16 mouse cellular contexts compared by ENCODE assay signal in the genomic region with DNA sequence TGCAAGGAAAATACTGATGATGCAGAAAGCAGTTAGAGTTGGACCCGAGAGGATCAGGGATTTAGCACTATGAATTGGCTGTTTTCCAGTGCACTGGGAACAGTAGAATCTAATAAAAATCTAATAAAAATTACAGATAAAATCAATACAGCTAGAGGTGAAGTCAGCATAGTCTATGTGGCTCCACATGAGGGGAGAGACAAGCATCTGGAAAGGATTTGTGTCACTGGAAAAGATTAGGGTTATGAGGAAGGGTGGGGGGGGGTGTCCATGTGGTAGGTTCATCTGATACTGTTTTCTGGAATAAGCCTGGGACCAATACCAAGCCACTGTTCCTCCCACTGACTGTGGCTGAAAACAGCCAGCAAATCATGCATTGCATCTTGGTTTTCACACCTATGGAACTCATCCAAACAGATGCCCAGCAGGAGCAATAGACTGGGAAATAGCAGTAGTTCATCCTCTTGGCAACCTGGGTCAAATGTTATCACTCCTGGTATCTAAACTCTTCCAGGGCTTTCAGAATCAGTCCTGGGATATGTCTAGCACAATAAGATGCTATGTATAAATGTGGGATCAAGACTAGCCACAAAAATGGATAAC.
DNase-seq lines count a peak whose midpoint lies in the region; ATAC-seq lines count a peak whose summit lies in the region.
"Had no signal": no experiment of that assay in that cellular context is flagged by ENCODE, and none has a peak within 500 bp of the region (broad histone marks: within the 10 kb centered on the region; RNA-seq: fewer than 3 reads in every experiment).

No protein-coding gene starts in this region.

- H3K27ac ChIP-seq in heart, embryonic 11.5 days (ENCODE audit: low read depth, low read length), result no peak overlapping the region
- no peak overlapping the region for H3K27ac ChIP-seq in embryonic facial prominence, embryonic 12.5 days
- H3K27ac ChIP-seq: forebrain, embryonic 10.5 days; midbrain, embryonic 13.5 days; stomach, postnatal 0 days had no signal

- H3K27me3 ChIP-seq in heart, embryonic 11.5 days (ENCODE audit: control insufficient read depth, insufficient read depth, low read length), result no peaks in the 10 kb centered on the region
- H3K27me3 ChIP-seq in embryonic facial prominence, embryonic 12.5 days, result no peaks in the 10 kb centered on the region
- H3K27me3 ChIP-seq: midbrain, embryonic 13.5 days had no signal

- 0 out of 2 replicates have a peak, but pooled peaks have one; percentile 35 for ATAC-seq in heart, embryonic 11.5 days (replicated peaks; ENCODE audit: insufficient number of reproducible peaks, low FRiP score, low TSS enrichment)
- ATAC-seq in embryonic facial prominence, embryonic 12.5 days (ENCODE audit: insufficient number of reproducible peaks, insufficient read depth, low FRiP score, low TSS enrichment), result 0 out of 2 replicates have a peak, but pooled peaks have one; percentile 35
- ATAC-seq: lung, postnatal 0 days; midbrain, embryonic 13.5 days had no signal

- no peaks in the 10 kb centered on the region for H3K36me3 ChIP-seq in heart, embryonic 11.5 days (ENCODE audit: control insufficient read depth, insufficient read depth, low read length)
- no peaks in the 10 kb centered on the region for H3K36me3 ChIP-seq in embryonic facial prominence, embryonic 12.5 days
- H3K36me3 ChIP-seq: forebrain, embryonic 10.5 days; G1E; midbrain, embryonic 13.5 days had no signal

- no peaks in the 10 kb centered on the region for H3K9me3 ChIP-seq in heart, embryonic 11.5 days (replicated peaks; ENCODE audit: control insufficient read depth, low read length)
- H3K9me3 ChIP-seq in embryonic facial prominence, embryonic 12.5 days, result no peaks in the 10 kb centered on the region
- H3K9me3 ChIP-seq: forebrain, embryonic 10.5 days; midbrain, embryonic 13.5 days had no signal

- H3K4me2 ChIP-seq in heart, embryonic 11.5 days, result no peak overlapping the region
- no peak overlapping the region for H3K4me2 ChIP-seq in embryonic facial prominence, embryonic 12.5 days (replicated peaks)
- H3K4me2 ChIP-seq: liver, embryonic 11.5 days; midbrain, embryonic 13.5 days had no signal

- intact Hi-C loops in heart, postnatal 36 days (cut with DNase I), result no loop called here

- H3K4me3 ChIP-seq in heart, embryonic 11.5 days (ENCODE audit: low read depth, low read length), result no peak overlapping the region
- no peak overlapping the region for H3K4me3 ChIP-seq in embryonic facial prominence, embryonic 12.5 days
- H3K4me3 ChIP-seq: forebrain, embryonic 10.5 days; midbrain, embryonic 13.5 days had no signal

- 78% methylated on average over 1 of the region's 1 CpGs for WGBS in heart, embryonic 11.5 days (ENCODE audit: insufficient replicate concordance)
- 41% methylated on average over 1 of the region's 1 CpGs for whole genome bisulfite sequencing in embryonic facial prominence, embryonic 12.5 days

- H3K4me1 ChIP-seq in heart, embryonic 11.5 days (ENCODE audit: control insufficient read depth, insufficient read depth, low read length), result no peaks in the 10 kb centered on the region
- peaks cover 5% of the 10 kb centered on the region; the same call in 1 of the 2 replicates for H3K4me1 ChIP-seq in embryonic facial prominence, embryonic 12.5 days
- H3K4me1 ChIP-seq: forebrain, embryonic 10.5 days; midbrain, embryonic 13.5 days had no signal

- DNase-seq in heart, postnatal 36 days, result no peak
- DNase-seq in retina, adult 2 months (ENCODE audit: low read depth, low spot score), result peak; percentile 4
- no peak for DNase-seq in retina, embryonic 14.5 days (ENCODE audit: low spot score)
- peak; percentile 4 for DNase-seq in retina, postnatal 7 days (ENCODE audit: low read depth, low spot score)
- no peak for DNase-seq in urinary bladder, adult 2 months (ENCODE audit: low spot score)
- DNase-seq in liver, result no peak
- DNase-seq: adrenal gland, postnatal 14 days; gastrocnemius, postnatal 14 days had no signal

- no peak overlapping the region for H3K9ac ChIP-seq in heart, embryonic 11.5 days (ENCODE audit: low read depth, low read length)
- no peak overlapping the region for H3K9ac ChIP-seq in embryonic facial prominence, embryonic 12.5 days
- H3K9ac ChIP-seq: midbrain, embryonic 13.5 days had no signal

Comparison
In these comparisons a context has a peak if more than half of its experiments do, and no peak if none do; other contexts are left out.
1. DNase-seq: peak in retina, adult 2 months (single experiment) and retina, postnatal 7 days (single experiment); none in heart, postnatal 36 days (0 of 2), retina, embryonic 14.5 days (single experiment), urinary bladder, adult 2 months (single experiment) and liver (single experiment).